Mouse (Mus musculus) hindbrain, embryonic 12.5 days (tissue): ENCODE data around the gene Zfp277. TPM values are rescaled to one million over a fixed set of nuclear protein-coding genes. Genes with fewer than 3 reads are reported as not detected.

Experiments used
- polyA plus RNA-seq: library from polyadenylated mRNA; unstranded; fragments of >200 nt; fragmentation: Nextera tagmentation; extraction: Ambion mirVana; gene quantifications from 2 replicates; pipeline ENCODE4 v1.2.1, GENCODE M21; 2016

The Zfp277 gene
- polyA plus RNA-seq, 1 experiment from 2014 or later = 33.8 TPM

Other genes with a start within 250 kb of the Zfp277 start
- 0.31 TPM in 1 of 2 replicates, not detected in the other for gene Lsmem1, start 246.4 kb downstream of the Zfp277 start, polyA plus RNA-seq
- gene Ifrd1, start 197.4 kb downstream of the Zfp277 start, polyA plus RNA-seq = 150 and 155 TPM in 2 replicates
- 42.5 and 45.0 TPM in 2 replicates for gene Dock4, start 50 bp upstream of the Zfp277 start, polyA plus RNA-seq